Mouse (Mus musculus) CD4-positive, CD25-positive, alpha-beta regulatory T cell, adult 4 months (primary cell): ENCODE measurements at regions not wholly inside any gene's neighbourhood (a gene's known extent, or its start where the extent isn't known, plus 50 kb on each side); places are given as distances from the start of the nearest gene placed in this dataset.
"Not testable (repeated sequence)": the region's sequence is repeated elsewhere in the genome, so short reads cannot be mapped to it uniquely, and the experiment has no call there.

ENCODE experiments used
- ATAC-seq: one replicate; pipeline ENCODE4 v1.8.0; 2017

DNA sequence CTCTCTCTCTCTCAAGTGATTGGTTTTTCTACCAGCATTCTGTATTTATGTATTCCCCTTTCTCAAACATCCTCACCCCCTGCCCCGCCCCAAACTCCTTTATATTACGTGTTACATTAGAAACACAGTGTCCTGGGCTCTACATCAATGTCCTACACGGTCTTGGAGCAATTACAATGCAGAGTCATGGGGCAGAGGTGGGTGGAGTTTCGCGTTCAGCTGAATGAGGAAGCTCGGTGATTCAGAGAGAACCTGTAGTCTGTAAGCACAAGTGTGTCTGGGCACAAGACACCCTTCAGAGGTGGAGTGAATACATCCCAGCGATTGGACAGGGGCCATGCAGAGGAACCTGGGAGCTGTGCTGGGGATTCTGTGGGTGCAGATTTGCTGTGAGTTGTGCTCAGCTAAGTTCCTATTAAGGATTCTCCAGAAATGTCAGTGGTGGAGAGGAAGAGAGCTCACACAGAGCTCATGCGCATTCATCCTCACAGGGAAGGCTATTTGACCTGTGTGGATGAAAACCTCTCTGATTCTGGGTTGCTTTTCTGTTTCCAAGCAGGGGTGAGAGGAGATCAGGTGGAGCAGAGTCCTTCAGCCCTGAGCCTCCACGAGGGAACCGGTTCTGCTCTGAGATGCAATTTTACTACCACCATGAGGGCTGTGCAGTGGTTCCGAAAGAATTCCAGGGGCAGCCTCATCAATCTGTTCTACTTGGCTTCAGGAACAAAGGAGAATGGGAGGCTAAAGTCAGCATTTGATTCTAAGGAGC, 806.4 kb upstream of the Olfr1507 start:
- ATAC-seq: not testable (repeated sequence)

DNA sequence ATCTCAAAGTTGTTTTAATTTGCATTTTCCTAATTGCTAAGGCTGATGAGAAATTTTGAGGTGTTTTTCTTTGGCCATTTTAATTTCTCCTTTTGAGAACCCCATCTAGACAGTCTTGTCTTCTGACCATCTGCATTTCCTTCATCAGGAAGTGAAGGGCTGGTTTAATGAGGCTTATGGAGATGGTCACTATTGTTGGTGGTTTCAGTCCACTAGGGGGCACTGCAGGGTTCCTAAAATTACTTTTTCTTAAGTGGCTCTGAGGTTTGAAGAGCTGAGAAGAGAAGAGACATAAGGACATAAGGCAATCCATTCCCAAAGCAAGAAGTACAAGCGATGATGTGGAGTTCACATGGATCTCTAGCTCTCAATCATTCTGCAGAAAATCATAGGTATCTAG, 805.6 kb upstream of the Olfr1507 start:
- not testable (repeated sequence) for ATAC-seq

DNA sequence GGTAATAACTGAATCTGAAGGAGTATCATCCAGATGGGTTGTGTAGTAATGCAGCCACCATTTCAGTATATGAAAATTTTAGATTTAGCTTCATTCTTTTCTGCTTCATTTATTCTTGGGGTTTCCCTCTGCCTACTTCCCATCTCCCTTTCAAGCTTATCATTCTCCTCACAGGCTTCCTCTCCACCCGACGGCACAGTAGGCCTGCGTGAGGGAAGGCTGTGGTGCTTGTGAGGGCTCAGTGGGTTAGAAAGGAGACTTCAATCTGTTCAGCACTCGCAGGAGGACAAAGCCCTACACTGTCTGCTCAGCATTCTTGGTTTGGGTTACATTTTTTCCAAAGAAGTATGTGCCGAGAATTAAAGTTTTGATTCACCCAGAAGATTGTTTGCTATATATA, 804.2 kb upstream of the Olfr1507 start:
- ATAC-seq: not testable (repeated sequence)

DNA sequence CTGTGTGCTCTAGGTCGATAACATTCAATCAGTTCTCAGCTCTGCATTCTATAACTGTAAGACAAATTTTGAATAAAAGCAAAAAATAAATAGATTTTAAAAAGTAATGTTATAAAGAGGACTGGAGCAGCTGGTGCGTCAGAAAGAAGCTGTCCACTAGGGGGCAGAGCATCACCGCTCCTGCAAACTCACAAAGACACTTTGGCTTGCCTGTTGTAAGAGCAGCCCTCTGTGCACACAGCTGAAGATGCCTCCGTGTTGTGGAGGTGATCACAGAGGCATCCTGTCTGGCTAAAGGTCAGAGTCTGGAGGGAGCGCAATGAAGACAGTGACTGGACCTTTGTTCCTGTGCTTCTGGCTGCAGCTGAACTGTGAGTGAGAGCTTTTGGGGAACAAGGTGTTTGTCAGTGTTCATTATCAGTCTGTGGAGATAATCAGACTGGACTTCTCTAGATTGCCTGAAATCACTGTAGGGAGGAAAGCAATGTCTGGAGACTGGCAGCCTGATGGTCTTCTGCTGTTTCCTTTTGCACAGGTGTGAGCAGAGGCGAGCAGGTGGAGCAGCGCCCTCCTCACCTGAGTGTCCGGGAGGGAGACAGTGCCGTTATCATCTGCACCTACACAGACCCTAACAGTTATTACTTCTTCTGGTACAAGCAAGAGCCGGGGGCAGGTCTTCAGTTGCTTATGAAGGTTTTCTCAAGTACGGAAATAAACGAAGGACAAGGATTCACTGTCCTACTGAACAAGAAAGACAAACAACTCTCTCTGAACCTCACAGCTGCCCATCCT, 788.0 kb upstream of the Olfr1507 start:
- ATAC-seq: peak; percentile 68

DNA sequence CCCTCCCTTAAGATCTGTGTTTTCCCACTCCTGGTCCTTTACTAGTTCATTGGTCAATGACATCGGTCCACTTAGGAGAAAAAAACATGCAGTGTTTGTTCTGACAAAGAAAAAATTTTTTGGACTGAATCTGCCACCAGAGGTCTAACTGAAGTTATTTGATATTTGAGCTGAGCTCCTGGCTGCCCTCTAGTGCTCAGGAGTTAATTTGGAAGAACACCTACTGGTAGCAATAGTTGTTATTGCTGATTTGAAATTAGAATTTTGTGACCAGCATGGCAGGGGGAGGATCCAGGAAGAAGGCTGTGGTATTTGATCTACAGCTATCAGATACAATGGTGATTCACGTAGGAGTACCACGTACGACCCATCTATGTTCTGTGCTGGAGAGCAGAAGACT, 777.7 kb upstream of the Olfr1507 start:
- peak; percentile 71 for ATAC-seq

DNA sequence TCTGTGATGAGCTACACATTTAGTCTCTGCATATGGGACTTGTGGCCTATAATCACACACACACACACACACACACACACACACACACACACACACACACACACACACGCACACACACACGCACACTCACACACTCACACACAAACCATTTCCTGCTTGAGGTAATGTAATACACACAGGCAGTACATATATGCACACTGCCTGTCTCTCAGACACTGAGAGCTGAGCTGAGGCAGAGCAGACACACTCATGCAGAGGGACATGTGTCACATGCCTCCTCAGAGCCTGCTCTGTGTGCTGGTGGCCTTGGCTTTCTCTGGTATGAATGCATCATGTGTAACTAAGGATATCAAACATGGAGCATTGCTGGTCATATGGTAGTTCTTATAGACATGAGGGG, 772.1 kb upstream of the Olfr1507 start:
- peak; percentile 79 for ATAC-seq

DNA sequence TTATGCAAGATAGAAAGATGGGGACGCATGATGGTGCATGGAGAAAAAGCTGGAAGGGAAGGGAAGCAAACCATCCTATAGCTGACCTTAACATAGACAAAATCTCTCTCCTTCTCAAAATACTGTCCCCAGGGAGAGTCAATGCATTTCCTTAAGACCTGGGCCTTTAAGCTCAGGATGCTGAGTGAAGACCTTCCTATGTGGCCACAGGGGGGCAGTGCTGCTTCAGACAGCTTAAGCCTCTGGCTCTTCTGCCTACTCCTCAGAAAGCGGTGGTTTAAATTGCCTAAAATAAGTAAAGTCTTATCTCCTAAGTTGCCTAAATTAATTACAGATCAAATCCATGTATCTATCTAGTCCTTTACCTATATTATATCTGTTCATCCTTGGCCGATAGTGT, 760.4 kb upstream of the Olfr1507 start:
- ATAC-seq: peak; percentile 74

DNA sequence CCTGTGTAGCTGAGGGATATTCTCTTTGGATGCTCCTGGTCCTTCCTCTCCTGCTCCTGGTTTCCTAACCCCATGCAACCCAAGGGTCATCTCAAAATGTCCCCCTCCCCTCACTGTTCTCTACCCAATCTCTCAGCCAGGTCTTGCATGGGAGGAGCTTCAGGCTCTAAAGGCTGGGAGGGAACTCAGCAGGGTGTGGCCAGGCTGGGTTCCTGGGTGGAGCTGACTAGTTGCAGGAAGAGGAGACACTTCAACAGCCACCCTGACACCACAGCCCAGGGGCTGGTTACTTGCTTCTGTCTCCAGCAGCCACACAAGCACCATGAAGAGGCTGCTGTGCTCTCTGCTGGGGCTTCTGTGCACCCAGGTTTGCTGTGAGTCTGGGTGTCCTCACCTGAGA, 757.9 kb upstream of the Olfr1507 start:
- ATAC-seq: peak; percentile 69

DNA sequence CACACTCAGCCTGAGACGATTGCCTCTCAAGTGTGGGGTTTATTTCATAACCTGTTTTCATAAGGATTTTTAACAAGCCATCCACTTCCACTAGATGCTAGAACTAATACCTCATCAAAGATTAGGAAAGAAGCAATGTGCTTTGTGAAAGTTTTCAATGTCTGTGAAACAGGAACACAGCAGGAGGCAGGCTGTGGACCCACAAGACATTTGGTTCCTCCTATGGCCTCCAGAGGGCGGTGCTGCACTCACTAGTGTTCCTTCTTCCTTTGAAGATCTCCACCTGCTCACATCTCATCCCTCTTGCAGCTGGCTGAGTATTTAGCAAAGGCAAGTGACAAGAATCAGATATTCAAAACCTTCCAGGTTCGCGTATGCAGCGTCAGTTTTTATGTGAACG, 735.6 kb upstream of the Olfr1507 start:
- not testable (repeated sequence) for ATAC-seq

DNA sequence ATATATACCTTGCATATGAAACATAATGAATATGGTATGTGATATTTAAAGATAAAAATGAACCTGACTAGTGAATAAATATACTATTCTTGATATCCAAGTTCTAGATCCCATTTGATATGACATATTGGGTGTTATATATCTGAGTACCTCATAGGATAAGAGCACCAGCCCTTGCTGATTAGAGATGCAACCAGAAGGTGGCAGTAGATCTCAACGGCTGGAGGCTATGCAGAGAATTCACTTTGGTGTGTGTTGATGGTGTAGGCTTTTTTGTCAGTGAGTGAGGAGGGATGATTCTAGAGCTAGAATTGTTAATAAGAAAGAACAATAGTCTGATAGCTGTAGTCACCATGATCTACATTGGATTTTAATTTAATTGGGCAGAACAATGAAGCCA, 729.2 kb upstream of the Olfr1507 start:
- ATAC-seq: peak; percentile 45

DNA sequence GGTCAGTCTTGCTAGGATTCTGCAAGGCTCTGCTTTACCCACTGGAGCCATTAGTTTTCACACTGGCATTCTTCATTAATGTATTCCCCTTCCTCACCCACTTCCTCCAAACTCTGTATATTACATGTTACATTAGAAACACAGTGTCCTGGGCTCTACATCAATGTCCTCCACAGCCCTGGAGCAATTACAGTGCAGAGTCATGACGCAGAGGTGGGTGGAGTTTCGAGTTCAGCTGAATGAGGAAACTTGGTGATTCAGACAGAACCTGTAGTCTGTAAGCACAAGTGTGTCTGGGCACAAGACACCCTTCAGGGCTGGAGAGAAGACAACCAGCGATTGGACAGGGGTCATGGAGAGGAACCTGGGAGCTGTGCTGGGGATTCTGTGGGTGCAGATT, 715.0 kb upstream of the Olfr1507 start:
- ATAC-seq: not testable (repeated sequence)

DNA sequence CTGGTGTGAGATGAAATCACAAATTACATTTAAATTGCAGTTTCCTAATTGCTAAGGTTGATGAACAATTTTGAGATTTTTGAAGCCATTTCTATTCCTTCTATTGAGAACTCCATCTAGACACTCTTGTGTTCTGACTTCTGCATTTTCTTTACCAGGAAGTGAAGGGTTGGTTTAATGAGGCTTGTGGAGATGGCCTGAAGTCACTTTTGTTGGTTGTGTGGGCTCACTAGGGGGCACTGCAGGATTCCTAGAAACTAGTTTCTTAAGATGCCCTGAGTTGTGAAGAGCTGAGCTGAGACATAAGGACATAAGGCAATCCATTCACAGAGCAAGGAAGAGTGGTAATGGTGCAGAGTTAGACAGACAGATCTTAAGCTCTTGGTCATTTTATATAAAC, 713.7 kb upstream of the Olfr1507 start:
- ATAC-seq: not testable (repeated sequence)

DNA sequence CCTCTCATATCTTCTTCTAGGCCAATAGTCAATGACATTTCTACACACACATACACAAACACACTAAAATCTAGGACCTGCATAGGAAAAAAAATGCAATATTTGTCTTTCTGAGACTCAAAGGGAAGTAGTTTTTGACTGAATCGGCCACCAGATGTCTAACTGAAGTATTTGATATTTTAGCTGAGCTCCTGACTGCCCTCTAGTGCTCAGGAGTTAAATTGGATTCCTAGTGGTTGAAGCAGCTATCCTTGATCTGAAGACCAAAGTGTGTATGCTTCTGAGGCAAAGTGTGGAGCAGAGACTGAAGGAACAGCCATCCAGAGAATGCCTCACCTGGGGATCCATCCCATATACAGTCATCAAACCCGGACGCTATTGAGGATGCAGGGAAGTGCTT, 695.4 kb upstream of the Olfr1507 start:
- peak; percentile 78 for ATAC-seq

DNA sequence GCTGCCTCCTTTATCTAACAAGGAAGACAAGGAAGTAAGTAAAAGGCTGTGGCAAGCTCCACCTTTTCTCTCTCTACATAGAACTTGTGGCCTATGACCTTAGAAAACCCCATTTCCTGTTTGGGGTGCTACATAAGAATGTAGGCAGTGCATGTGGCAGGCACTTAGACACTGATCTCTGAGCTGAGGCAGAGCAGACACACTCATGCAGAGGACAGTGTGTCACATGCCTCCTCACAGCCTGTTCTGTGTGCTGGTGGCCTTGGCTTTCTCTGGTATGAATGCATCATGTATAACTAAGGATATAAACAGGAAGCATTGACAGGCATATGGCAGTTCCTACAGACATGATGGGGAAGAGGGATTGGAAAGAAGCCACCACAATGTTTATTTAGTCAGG, 678.5 kb upstream of the Olfr1507 start:
- ATAC-seq: peak; percentile 96

DNA sequence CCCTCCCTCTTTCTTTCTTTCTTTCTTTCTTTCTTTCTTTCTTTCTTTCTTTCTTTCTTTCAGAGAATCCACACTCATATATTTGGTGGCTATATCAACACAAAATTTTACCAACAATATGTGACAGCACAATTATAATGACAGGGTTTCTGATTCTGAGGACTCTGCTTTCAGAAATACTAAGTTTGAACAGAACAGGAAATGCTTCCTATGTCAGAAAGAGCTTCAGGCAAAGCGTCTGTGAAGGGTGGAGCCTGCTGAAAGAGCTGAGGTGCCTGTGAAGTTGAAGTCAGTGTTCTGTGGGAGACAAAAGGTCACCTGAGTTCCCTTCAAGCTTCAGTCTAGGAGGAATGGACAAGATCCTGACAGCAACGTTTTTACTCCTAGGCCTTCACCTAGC, 670.8 kb upstream of the Olfr1507 start:
- ATAC-seq: peak; percentile 75

DNA sequence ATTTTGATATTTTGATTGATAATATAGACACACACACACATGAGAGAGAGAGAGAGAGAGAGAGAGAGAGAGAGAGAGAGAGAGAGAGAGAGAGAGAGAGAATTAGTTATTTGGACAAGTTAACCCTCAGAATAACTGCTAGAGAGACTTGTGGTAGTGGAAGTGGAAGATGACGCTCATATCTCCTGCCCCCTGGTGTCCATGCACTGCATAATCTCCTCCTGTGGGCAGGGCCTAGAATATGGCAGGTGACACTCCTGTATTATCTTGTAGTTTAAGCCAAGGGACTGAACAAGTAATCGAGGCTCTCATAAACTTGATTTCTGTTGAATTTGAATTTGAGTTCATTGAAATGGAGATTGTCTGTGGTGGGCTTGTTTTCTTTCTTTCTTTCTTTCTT, 663.5 kb upstream of the Olfr1507 start:
- ATAC-seq: peak; percentile 97

DNA sequence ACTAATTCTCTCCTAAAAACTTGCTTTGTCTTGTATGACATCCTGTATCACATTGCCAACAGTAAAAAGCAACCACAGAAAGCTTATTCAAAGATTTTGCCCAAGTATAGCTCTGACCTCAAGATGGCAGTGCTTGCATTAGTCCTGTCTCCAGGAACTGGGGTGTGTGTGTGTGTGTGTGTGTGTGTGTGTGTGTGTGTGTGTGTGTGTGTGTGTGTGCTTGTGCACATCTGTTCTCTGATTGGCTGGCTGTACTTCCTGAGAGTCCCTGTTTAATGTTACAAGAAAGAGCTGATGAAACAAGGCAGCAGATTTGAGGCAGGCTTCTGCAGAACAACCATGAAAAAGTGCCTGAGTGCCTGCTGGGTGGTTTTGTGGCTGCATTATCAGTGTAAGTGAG, 639.2 kb upstream of the Olfr1507 start:
- peak; percentile 82 for ATAC-seq

DNA sequence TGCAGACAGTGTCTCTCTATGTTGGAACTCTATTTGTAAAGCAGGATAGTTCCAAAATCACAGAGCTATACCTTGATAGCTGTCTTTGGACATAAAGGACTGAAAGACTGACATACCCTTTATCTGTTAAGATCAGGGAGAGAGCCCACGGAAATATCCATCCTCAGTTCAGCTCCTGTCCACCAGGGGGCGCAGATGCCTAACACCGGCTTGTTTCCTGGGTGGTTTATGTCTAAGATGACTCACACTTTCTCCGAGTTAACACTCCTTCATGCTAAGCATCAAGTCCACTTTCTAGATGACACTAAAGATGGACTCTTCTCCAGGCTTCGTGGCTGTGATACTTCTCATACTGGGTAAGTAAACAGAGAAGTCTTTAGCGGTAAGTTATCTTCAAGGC, 636.8 kb upstream of the Olfr1507 start:
- ATAC-seq: peak; percentile 74

DNA sequence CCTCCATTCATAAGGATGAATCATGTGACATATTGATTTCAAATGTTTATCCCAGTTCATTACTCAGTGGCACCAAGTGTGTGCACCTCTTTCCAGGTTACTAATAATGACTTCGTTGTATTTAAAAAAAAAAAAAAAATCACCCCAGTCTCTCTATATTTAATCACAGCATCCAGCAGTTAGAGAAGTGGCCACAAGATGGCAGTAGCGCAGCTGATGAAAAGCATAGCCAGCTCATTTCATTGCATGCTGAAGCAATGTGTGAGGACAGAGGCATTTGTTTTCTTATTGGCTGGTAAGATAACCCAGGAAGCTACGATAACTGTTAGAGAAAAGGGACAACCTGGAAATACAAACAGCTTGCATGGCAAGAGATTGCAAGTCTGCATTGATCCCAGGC, 626.2 kb upstream of the Olfr1507 start:
- ATAC-seq: peak; percentile 94

DNA sequence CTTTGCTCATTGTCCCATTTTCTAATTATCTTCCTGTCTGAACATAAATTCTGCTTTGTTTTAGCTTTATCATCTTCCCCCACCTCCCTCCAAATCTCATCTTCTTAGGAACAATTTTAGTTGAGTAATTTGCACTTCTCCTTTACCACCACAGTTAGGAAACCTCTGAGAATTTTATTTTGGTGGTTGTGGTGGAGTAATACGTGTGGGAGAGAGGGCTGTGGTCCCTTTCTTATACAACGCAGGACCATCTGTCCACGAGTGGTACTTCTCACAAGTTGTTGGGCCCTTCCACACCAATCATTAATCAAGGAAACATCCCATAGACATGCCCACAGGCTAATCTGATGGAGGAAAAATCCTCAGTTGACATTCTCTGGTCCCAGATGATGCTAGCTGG, 614.2 kb upstream of the Olfr1507 start:
- not testable (repeated sequence) for ATAC-seq

DNA sequence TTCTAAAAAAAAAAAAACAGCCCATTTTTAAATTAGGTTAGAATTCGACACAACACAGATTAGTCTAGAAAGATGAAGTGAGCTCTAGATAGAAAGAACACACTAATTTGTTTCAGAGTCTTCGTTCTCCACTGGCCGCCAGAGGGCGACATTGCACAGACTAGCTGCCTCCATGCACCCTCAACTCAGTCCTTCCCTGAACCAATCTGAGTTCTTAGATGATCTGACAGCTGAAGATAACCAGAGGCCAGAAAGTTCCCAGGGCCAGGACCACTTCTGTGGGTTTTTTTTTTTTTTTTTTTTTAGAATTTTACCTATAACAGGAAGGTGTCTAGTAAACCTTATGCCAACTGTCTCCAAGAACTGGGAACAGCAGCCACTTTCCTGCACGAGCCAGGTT, 605.8 kb upstream of the Olfr1507 start:
- peak; percentile 55 for ATAC-seq

DNA sequence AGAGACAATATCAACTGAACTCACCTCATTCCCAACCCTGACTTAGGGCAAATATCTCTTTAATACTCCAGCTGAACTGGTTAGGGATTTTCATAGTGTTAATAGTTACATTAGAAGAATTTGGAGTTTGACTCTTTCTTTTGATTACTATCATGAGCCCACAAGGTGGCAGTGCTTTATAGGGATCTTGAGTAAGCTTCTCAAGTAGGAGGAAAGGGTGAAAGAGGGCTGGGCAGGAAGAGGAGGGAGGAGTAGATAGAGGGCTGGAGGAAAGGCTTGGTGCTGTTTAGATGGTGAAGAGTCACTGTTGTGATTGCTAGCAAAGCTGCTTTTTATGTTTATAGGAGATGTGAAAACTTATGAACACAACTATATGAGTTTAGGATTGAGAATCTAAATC, 595.4 kb upstream of the Olfr1507 start:
- ATAC-seq: peak; percentile 64

DNA sequence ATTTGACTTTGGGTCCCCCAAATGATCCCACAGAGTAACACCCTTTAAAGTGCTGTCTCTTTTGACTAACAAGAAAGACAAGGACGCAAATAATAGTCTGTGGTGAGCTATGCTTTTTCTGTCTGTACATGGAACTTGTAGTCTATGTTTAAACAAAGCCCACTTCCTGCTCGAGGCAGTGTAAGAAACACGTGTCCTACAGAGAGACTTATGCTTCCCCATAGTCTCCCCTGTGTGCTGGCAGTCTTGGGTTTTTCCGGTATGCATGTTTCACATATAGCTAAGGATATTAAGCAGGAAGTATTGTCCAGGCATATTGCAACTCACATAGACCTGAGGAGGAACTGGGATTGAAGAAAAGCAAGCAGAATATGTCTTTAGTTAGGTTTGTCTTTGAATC, 586.3 kb upstream of the Olfr1507 start:
- ATAC-seq: peak; percentile 88
